Mouse (Mus musculus) neural tube, embryonic 11.5 days (tissue): Measurements from ENCODE around the gene Iqschfp. TPM values are rescaled to one million over a fixed set of nuclear protein-coding genes. Genes with fewer than 3 reads are reported as not detected.

Experiments used
- ATAC-seq: fragments of 200-750 bp; cut with Nextera tagmentation; 2 replicates; pipeline ENCODE4 v1.8.0; 2017; ENCODE audit warnings: moderate number of reproducible peaks, mild to moderate bottlenecking, moderate TSS enrichment, moderate library complexity; ENCODE audit not compliant: insufficient read depth, low FRiP score, low TSS enrichment
- DNase-seq: peaks from one replicate; pipeline ENCODE4 v3.0.0-alpha.2; 2015; ENCODE audit warnings: low spot score
- H3K27ac ChIP-seq: fragments of 300-500 bp; sonication (generic); 2 replicates; pipeline ENCODE4 v1.5.1; 2014; ENCODE audit warnings: low read depth, mild to moderate bottlenecking, low read length
- H3K27me3 ChIP-seq: fragments of 300-500 bp; sonication (generic); 2 replicates; pipeline ENCODE4 v1.6.1; 2014; ENCODE audit warnings: mild to moderate bottlenecking, low read length, mixed read lengths; ENCODE audit not compliant: control insufficient read depth, insufficient read depth
- H3K36me3 ChIP-seq: fragments of 300-500 bp; sonication (generic); 2 replicates; pipeline ENCODE4 v1.6.1; 2014; ENCODE audit warnings: mild to moderate bottlenecking, low read length, moderate library complexity, mixed read lengths; ENCODE audit not compliant: control insufficient read depth, insufficient read depth
- H3K4me1 ChIP-seq: fragments of 300-500 bp; sonication (generic); 2 replicates; pipeline ENCODE4 v1.6.1; 2014; ENCODE audit warnings: low read length, mixed read lengths; ENCODE audit not compliant: control insufficient read depth, insufficient read depth
- H3K4me2 ChIP-seq: fragments of 300-500 bp; sonication (generic); 2 replicates; pipeline ENCODE4 v1.6.1; 2014; ENCODE audit warnings: low read depth, mild to moderate bottlenecking, moderate library complexity
- H3K4me3 ChIP-seq: fragments of 300-500 bp; sonication (generic); 2 replicates; pipeline ENCODE4 v1.5.1; 2014; ENCODE audit warnings: low read depth, low read length
- H3K9ac ChIP-seq: fragments of 300-500 bp; sonication (generic); 2 replicates; pipeline ENCODE4 v1.6.1; 2014; ENCODE audit warnings: mild to moderate bottlenecking, low read length
- H3K9me3 ChIP-seq: fragments of 300-500 bp; sonication (generic); 2 replicates; pipeline ENCODE4 v1.6.1; 2016; ENCODE audit warnings: low read length; ENCODE audit not compliant: control insufficient read depth
- WGBS: fragments of 180-500 bp; shearing (Covaris S2); extraction: QIAGEN DNeasy Blood & Tissue Kit; methylation state at CpG from one replicate; pipeline ENCODE4 v1.1.7; 2014; 5-methylcytosine and 5-hydroxymethylcytosine counted together
- polyA plus RNA-seq: library from polyadenylated mRNA; unstranded; fragments of >200 nt; fragmentation: Nextera tagmentation; extraction: Ambion mirVana; gene quantifications from 2 replicates; pipeline ENCODE4 v1.2.1, GENCODE M21; 2014

Iqschfp gene
- polyA plus RNA-seq, 1 experiment from 2014 or later: 0.37 TPM

- H3K4me1 ChIP-seq: no peaks in the 10 kb centered on the region
- DNase-seq (no peak), ATAC-seq (no peak)
- no peak overlapping the region for H3K9ac ChIP-seq
- no peak overlapping the region for H3K4me2 ChIP-seq
- no peaks in the 10 kb centered on the region for H3K9me3 ChIP-seq
- H3K36me3 ChIP-seq: no peaks in the 10 kb centered on the region
- no peaks in the 10 kb centered on the region for H3K27me3 ChIP-seq
- H3K4me3 ChIP-seq: no peak overlapping the region
- 87% methylated on average over 3 of the region's 3 CpGs for WGBS
- no peak overlapping the region for H3K27ac ChIP-seq
These were observed 39.9 kb downstream of the Iqschfp start for GRCm38 (mm10) chr3:67931914-67932313.

GRCm38 (mm10) chr3:67935829-67936228 is 43.8 kb downstream of the Iqschfp start:
- H3K4me3 ChIP-seq: no peak overlapping the region
- DNase-seq (no peak), ATAC-seq (no peak)
- no peaks in the 10 kb centered on the region for H3K9me3 ChIP-seq
- no peak overlapping the region for H3K4me2 ChIP-seq
- H3K4me1 ChIP-seq: no peaks in the 10 kb centered on the region
- WGBS: 77% methylated on average over 3 of the region's 3 CpGs
- H3K27ac ChIP-seq: no peak overlapping the region
- no peaks in the 10 kb centered on the region for H3K36me3 ChIP-seq
- no peaks in the 10 kb centered on the region for H3K27me3 ChIP-seq
- no peak overlapping the region for H3K9ac ChIP-seq

- Histone ChIP-seq H3K4me1 (no peaks in the 10 kb centered on the region), H3K27ac (no peak overlapping the region), H3K9ac (no peak overlapping the region), H3K9me3 (no peaks in the 10 kb centered on the region), H3K36me3 (no peaks in the 10 kb centered on the region), H3K4me2 (no peak overlapping the region), H3K27me3 (no peaks in the 10 kb centered on the region), H3K4me3 (no peak overlapping the region)
- WGBS: 80% methylated on average over 2 of the region's 2 CpGs
- no peak for DNase-seq
- no peak for ATAC-seq
These were observed 55.0 kb downstream of the Iqschfp start for GRCm38 (mm10) chr3:67947000-67947399.

- DNase-seq (peak; percentile 41), ATAC-seq (0 out of 2 replicates have a peak, but pooled peaks have one; percentile 45)
- H3K4me1 ChIP-seq: peaks cover 6% of the 10 kb centered on the region; the same call in 1 of the 2 replicates
- no peak overlapping the region for H3K4me3 ChIP-seq
- no peaks in the 10 kb centered on the region for H3K9me3 ChIP-seq
- H3K27me3 ChIP-seq: no peaks in the 10 kb centered on the region
- no peak overlapping the region for H3K4me2 ChIP-seq
- H3K27ac ChIP-seq: no peak overlapping the region
- WGBS: 51% methylated on average over 5 of the region's 5 CpGs
- H3K9ac ChIP-seq: no peak overlapping the region
- no peaks in the 10 kb centered on the region for H3K36me3 ChIP-seq
These were observed 60.5 kb downstream of the Iqschfp start for GRCm38 (mm10) chr3:67952517-67952940.

- Histone ChIP-seq H3K4me3 (no peak overlapping the region), H3K27ac (no peak overlapping the region), H3K27me3 (no peaks in the 10 kb centered on the region), H3K9ac (no peak overlapping the region), H3K9me3 (no peaks in the 10 kb centered on the region), H3K36me3 (no peaks in the 10 kb centered on the region), H3K4me1 (peaks cover 6% of the 10 kb centered on the region; the same call in 1 of the 2 replicates), H3K4me2 (no peak overlapping the region)
- 34% methylated on average over 5 of the region's 5 CpGs for WGBS
- peak; percentile 58 for DNase-seq
- peak; percentile 73 for ATAC-seq
These were observed 62.5 kb downstream of the Iqschfp start for GRCm38 (mm10) chr3:67954459-67955065.

GRCm38 (mm10) chr3:67959672-67960071 is 67.6 kb downstream of the Iqschfp start:
- no peak for DNase-seq
- H3K4me1 ChIP-seq: no peaks in the 10 kb centered on the region
- H3K9me3 ChIP-seq: no peaks in the 10 kb centered on the region
- H3K27me3 ChIP-seq: no peaks in the 10 kb centered on the region
- no peaks in the 10 kb centered on the region for H3K36me3 ChIP-seq
- H3K4me2 ChIP-seq: no peak overlapping the region
- WGBS: 67% methylated on average over 7 of the region's 7 CpGs
- ATAC-seq: no peak
- no peak overlapping the region for H3K27ac ChIP-seq
- no peak overlapping the region for H3K9ac ChIP-seq
- no peak overlapping the region for H3K4me3 ChIP-seq

- H3K4me1 ChIP-seq: no peaks in the 10 kb centered on the region
- H3K27ac ChIP-seq: no peak overlapping the region
- DNase-seq (no peak), ATAC-seq (no peak)
- WGBS: 44% methylated on average over 3 of the region's 3 CpGs
- no peaks in the 10 kb centered on the region for H3K27me3 ChIP-seq
- H3K9me3 ChIP-seq: no peaks in the 10 kb centered on the region
- no peaks in the 10 kb centered on the region for H3K36me3 ChIP-seq
- H3K4me3 ChIP-seq: no peak overlapping the region
- no peak overlapping the region for H3K4me2 ChIP-seq
- H3K9ac ChIP-seq: no peak overlapping the region
These were observed 68.1 kb downstream of the Iqschfp start for GRCm38 (mm10) chr3:67960133-67960532.

GRCm38 (mm10) chr3:67960727-67961126 is 68.7 kb downstream of the Iqschfp start:
- H3K9me3 ChIP-seq: no peaks in the 10 kb centered on the region
- H3K36me3 ChIP-seq: no peaks in the 10 kb centered on the region
- H3K27me3 ChIP-seq: no peaks in the 10 kb centered on the region
- no peak overlapping the region for H3K4me3 ChIP-seq
- DNase-seq (no peak), ATAC-seq (no peak)
- no peak overlapping the region for H3K9ac ChIP-seq
- no peak overlapping the region for H3K4me2 ChIP-seq
- H3K4me1 ChIP-seq: no peaks in the 10 kb centered on the region
- no peak overlapping the region for H3K27ac ChIP-seq

- ATAC-seq (no peak), DNase-seq (no peak)
- H3K27ac ChIP-seq: no peak overlapping the region
- H3K4me1 ChIP-seq: no peaks in the 10 kb centered on the region
- no peak overlapping the region for H3K9ac ChIP-seq
- 89% methylated on average over 6 of the region's 6 CpGs for WGBS
- no peaks in the 10 kb centered on the region for H3K36me3 ChIP-seq
- no peaks in the 10 kb centered on the region for H3K27me3 ChIP-seq
- no peak overlapping the region for H3K4me2 ChIP-seq
- H3K4me3 ChIP-seq: no peak overlapping the region
- H3K9me3 ChIP-seq: no peaks in the 10 kb centered on the region
These were observed 70.1 kb downstream of the Iqschfp start for GRCm38 (mm10) chr3:67961934-67962639.
